Mouse (Mus musculus) midbrain, embryonic 11.5 days (tissue): ENCODE measurements around the gene Zcchc14. TPM values are rescaled to one million over a fixed set of nuclear protein-coding genes. Genes with fewer than 3 reads are reported as not detected.

ENCODE experiments used
- ATAC-seq: fragments of 200-750 bp; cut with Nextera tagmentation; 2 replicates; pipeline ENCODE4 v1.8.0; 2017; ENCODE audit warnings: moderate TSS enrichment, moderate library complexity; ENCODE audit not compliant: low FRiP score
- DNase-seq: peaks from one replicate; pipeline ENCODE4 v3.0.0; 2015; ENCODE audit warnings: low spot score; ENCODE audit errors: missing footprints
- H3K27ac ChIP-seq: fragments of 300-500 bp; sonication (generic); 2 replicates; pipeline ENCODE4 v1.5.1; 2014; ENCODE audit warnings: low read depth, low read length
- H3K27me3 ChIP-seq: fragments of 300-500 bp; sonication (generic); 2 replicates; pipeline ENCODE4 v1.6.1; 2014; ENCODE audit warnings: mild to moderate bottlenecking, low read length, moderate library complexity, mixed read lengths; ENCODE audit not compliant: control insufficient read depth, insufficient read depth
- H3K36me3 ChIP-seq: fragments of 300-500 bp; sonication (generic); 2 replicates; pipeline ENCODE4 v1.6.1; 2014; ENCODE audit warnings: mild to moderate bottlenecking, low read length, moderate library complexity, mixed read lengths; ENCODE audit not compliant: control insufficient read depth, insufficient read depth
- H3K4me1 ChIP-seq: fragments of 300-500 bp; sonication (generic); 2 replicates; pipeline ENCODE4 v1.6.1; 2014; ENCODE audit warnings: low read length; ENCODE audit not compliant: control insufficient read depth, insufficient read depth
- H3K4me2 ChIP-seq: fragments of 300-500 bp; sonication (generic); 2 replicates; pipeline ENCODE4 v1.6.1; 2014; ENCODE audit warnings: mild to moderate bottlenecking, moderate library complexity
- H3K4me3 ChIP-seq: fragments of 300-500 bp; sonication (generic); 2 replicates; pipeline ENCODE4 v1.5.1; 2014; ENCODE audit warnings: low read depth, low read length
- H3K9ac ChIP-seq: fragments of 300-500 bp; sonication (generic); 2 replicates; pipeline ENCODE4 v1.6.1; 2014; ENCODE audit warnings: low read length
- H3K9me3 ChIP-seq: fragments of 300-500 bp; sonication (generic); 2 replicates; pipeline ENCODE4 v1.6.1; 2016; ENCODE audit warnings: low read length; ENCODE audit not compliant: control insufficient read depth
- WGBS: fragments of 180-500 bp; shearing (Covaris S2); extraction: QIAGEN DNeasy Blood & Tissue Kit; methylation state at CpG from one replicate; pipeline ENCODE4 v1.1.7; 2014; 5-methylcytosine and 5-hydroxymethylcytosine counted together
- polyA plus RNA-seq: library from polyadenylated mRNA; unstranded; fragments of >200 nt; fragmentation: Nextera tagmentation; extraction: Ambion mirVana; gene quantifications from 2 replicates; pipeline ENCODE4 v1.2.1, GENCODE M21; 2014

Gene Zcchc14
- polyA plus RNA-seq, 1 experiment from 2014 or later = 22.7 TPM

GRCm38 (mm10) chr8:121577751-121578675 is 74.7 kb downstream of the Zcchc14 start:
- no peaks in the 10 kb centered on the region for H3K9me3 ChIP-seq
- DNase-seq (peak; percentile 94), ATAC-seq (peak; percentile 17)
- H3K27ac ChIP-seq = no peak overlapping the region
- peak overlapping the region; percentile 86 for H3K9ac ChIP-seq
- no peaks in the 10 kb centered on the region for H3K36me3 ChIP-seq
- H3K27me3 ChIP-seq = no peaks in the 10 kb centered on the region
- 2% methylated on average over 43 of the region's 44 CpGs for WGBS
- H3K4me2 ChIP-seq = peak overlapping the region; percentile 91
- H3K4me1 ChIP-seq = peaks cover 15% of the 10 kb centered on the region
- peak overlapping the region; percentile 88 for H3K4me3 ChIP-seq

GRCm38 (mm10) chr8:121575661-121576060 is 77.0 kb downstream of the Zcchc14 start:
- Histone ChIP-seq H3K4me2 (no peak overlapping the region), H3K4me1 (peaks cover 15% of the 10 kb centered on the region), H3K36me3 (no peaks in the 10 kb centered on the region), H3K9ac (no peak overlapping the region), H3K27ac (no peak overlapping the region), H3K27me3 (no peaks in the 10 kb centered on the region), H3K9me3 (no peaks in the 10 kb centered on the region), H3K4me3 (no peak overlapping the region)
- DNase-seq (no peak), ATAC-seq (no peak)
- WGBS = 90% methylated on average over 3 of the region's 3 CpGs

- Histone ChIP-seq H3K27ac (no peak overlapping the region), H3K36me3 (no peaks in the 10 kb centered on the region), H3K4me3 (no peak overlapping the region), H3K9ac (no peak overlapping the region), H3K27me3 (no peaks in the 10 kb centered on the region), H3K4me1 (peaks cover 15% of the 10 kb centered on the region), H3K9me3 (no peaks in the 10 kb centered on the region), H3K4me2 (no peak overlapping the region)
- ATAC-seq = 0 out of 2 replicates have a peak, but pooled peaks have one; percentile 19
- WGBS = 69% methylated on average over 3 of the region's 3 CpGs
- no peak for DNase-seq
These were observed 79.4 kb downstream of the Zcchc14 start for GRCm38 (mm10) chr8:121573275-121573674.

- ATAC-seq (no peak), DNase-seq (no peak)
- WGBS = 85% methylated on average over 7 of the region's 7 CpGs
- H3K36me3 ChIP-seq = no peaks in the 10 kb centered on the region
- H3K9ac ChIP-seq = no peak overlapping the region
- no peaks in the 10 kb centered on the region for H3K27me3 ChIP-seq
- no peak overlapping the region for H3K4me3 ChIP-seq
- H3K4me1 ChIP-seq = peaks cover 5% of the 10 kb centered on the region
- H3K4me2 ChIP-seq = no peak overlapping the region
- no peak overlapping the region for H3K27ac ChIP-seq
- H3K9me3 ChIP-seq = no peaks in the 10 kb centered on the region
These were observed 80.6 kb downstream of the Zcchc14 start for GRCm38 (mm10) chr8:121572121-121572520.

GRCm38 (mm10) chr8:121570801-121571200 is 81.9 kb downstream of the Zcchc14 start:
- Histone ChIP-seq H3K4me3 (no peak overlapping the region), H3K9ac (no peak overlapping the region), H3K4me1 (no peaks in the 10 kb centered on the region), H3K4me2 (no peak overlapping the region), H3K9me3 (no peaks in the 10 kb centered on the region), H3K27ac (no peak overlapping the region), H3K36me3 (no peaks in the 10 kb centered on the region), H3K27me3 (no peaks in the 10 kb centered on the region)
- 84% methylated on average over 17 of the region's 17 CpGs for WGBS
- ATAC-seq = no peak
- DNase-seq = no peak

- WGBS = 83% methylated on average over 21 of the region's 21 CpGs
These were observed 82.4 kb downstream of the Zcchc14 start for GRCm38 (mm10) chr8:121570335-121570734.

GRCm38 (mm10) chr8:121568321-121568720 is 84.4 kb downstream of the Zcchc14 start:
- Histone ChIP-seq H3K4me2 (no peak overlapping the region), H3K9ac (no peak overlapping the region), H3K4me3 (no peak overlapping the region), H3K4me1 (peaks cover 7% of the 10 kb centered on the region; the same call in 1 of the 2 replicates), H3K36me3 (no peaks in the 10 kb centered on the region), H3K9me3 (no peaks in the 10 kb centered on the region), H3K27me3 (no peaks in the 10 kb centered on the region), H3K27ac (no peak overlapping the region)
- 83% methylated on average over 6 of the region's 6 CpGs for WGBS
- ATAC-seq (no peak), DNase-seq (no peak)

More at GRCm38 (mm10) chr8:121570335-121570734, 82.4 kb downstream of the Zcchc14 start:
- no peaks in the 10 kb centered on the region for H3K36me3 ChIP-seq
- no peak overlapping the region for H3K4me3 ChIP-seq
- H3K4me2 ChIP-seq = no peak overlapping the region
- H3K9ac ChIP-seq = no peak overlapping the region
- H3K4me1 ChIP-seq = no peaks in the 10 kb centered on the region
- no peak for DNase-seq
- no peaks in the 10 kb centered on the region for H3K27me3 ChIP-seq
- no peak overlapping the region for H3K27ac ChIP-seq
- no peak for ATAC-seq
- H3K9me3 ChIP-seq = no peaks in the 10 kb centered on the region

- H3K4me1 ChIP-seq = peaks cover 7% of the 10 kb centered on the region; the same call in 1 of the 2 replicates
- H3K9me3 ChIP-seq = no peaks in the 10 kb centered on the region
- H3K27me3 ChIP-seq = no peaks in the 10 kb centered on the region
- no peak for DNase-seq
- no peak overlapping the region for H3K27ac ChIP-seq
- no peak overlapping the region for H3K9ac ChIP-seq
- H3K36me3 ChIP-seq = no peaks in the 10 kb centered on the region
- WGBS = 58% methylated on average over 6 of the region's 6 CpGs
- H3K4me2 ChIP-seq = no peak overlapping the region
- ATAC-seq = no peak
- H3K4me3 ChIP-seq = no peak overlapping the region
These were observed 89.0 kb downstream of the Zcchc14 start for GRCm38 (mm10) chr8:121563701-121564100.

GRCm38 (mm10) chr8:121562941-121563351 is 89.8 kb downstream of the Zcchc14 start:
- Histone ChIP-seq H3K4me1 (peaks cover 7% of the 10 kb centered on the region; the same call in 1 of the 2 replicates), H3K9ac (no peak overlapping the region), H3K27me3 (no peaks in the 10 kb centered on the region), H3K27ac (no peak overlapping the region), H3K4me2 (no peak overlapping the region), H3K9me3 (no peaks in the 10 kb centered on the region), H3K4me3 (no peak overlapping the region), H3K36me3 (no peaks in the 10 kb centered on the region)
- ATAC-seq (no peak), DNase-seq (no peak)
- 89% methylated on average over 9 of the region's 9 CpGs for WGBS
